Mouse (Mus musculus) kidney, embryonic 14.5 days (tissue): ENCODE data around the gene Lypd6b. TPM values are rescaled to one million over a fixed set of nuclear protein-coding genes. Genes with fewer than 3 reads are reported as not detected.

ENCODE experiments used
- ATAC-seq: fragments of 200-750 bp; cut with Nextera tagmentation; 2 replicates; pipeline ENCODE4 v1.8.0; 2017; ENCODE audit warnings: moderate number of reproducible peaks, mild to moderate bottlenecking, moderate TSS enrichment, moderate library complexity; ENCODE audit not compliant: low FRiP score, low TSS enrichment
- H3K27ac ChIP-seq: fragments of 300-500 bp; sonication (generic); 2 replicates; pipeline ENCODE4 v1.5.1; 2014; ENCODE audit warnings: low read depth, mild to moderate bottlenecking, low read length, moderate library complexity, mixed read lengths
- H3K27me3 ChIP-seq: fragments of 300-500 bp; sonication (generic); 2 replicates; pipeline ENCODE4 v1.6.1; 2014; ENCODE audit warnings: mild to moderate bottlenecking, low read length; ENCODE audit not compliant: control insufficient read depth, insufficient read depth
- H3K36me3 ChIP-seq: fragments of 300-500 bp; sonication (generic); 2 replicates; pipeline ENCODE4 v1.6.1; 2014; ENCODE audit warnings: low read length, mixed read lengths; ENCODE audit not compliant: control insufficient read depth, insufficient read depth
- H3K4me1 ChIP-seq: fragments of 300-500 bp; sonication (generic); 2 replicates; pipeline ENCODE4 v1.6.1; 2014; ENCODE audit warnings: low read length, mixed read lengths; ENCODE audit not compliant: control insufficient read depth, insufficient read depth
- H3K4me2 ChIP-seq: fragments of 300-500 bp; sonication (generic); replicated peaks from 2 replicates; pipeline ENCODE4 v1.6.1; 2014; ENCODE audit warnings: low read depth, mild to moderate bottlenecking, low read length
- H3K4me3 ChIP-seq: fragments of 300-500 bp; sonication (generic); 2 replicates; pipeline ENCODE4 v1.5.1; 2014; ENCODE audit warnings: mild to moderate bottlenecking, low read length
- H3K9ac ChIP-seq: fragments of 300-500 bp; sonication (generic); 2 replicates; pipeline ENCODE4 v1.6.1; 2014; ENCODE audit warnings: low read depth, mild to moderate bottlenecking, low read length, moderate library complexity
- H3K9me3 ChIP-seq: fragments of 300-500 bp; sonication (generic); 2 replicates; pipeline ENCODE4 v1.6.1; 2016; ENCODE audit warnings: low read length; ENCODE audit not compliant: control insufficient read depth
- WGBS: fragments of 180-500 bp; shearing (Covaris S2); extraction: QIAGEN DNeasy Blood & Tissue Kit; methylation state at CpG from one replicate; pipeline ENCODE4 v1.1.7; 2014; 5-methylcytosine and 5-hydroxymethylcytosine counted together
- polyA plus RNA-seq: library from polyadenylated mRNA; unstranded; fragments of >200 nt; fragmentation: Nextera tagmentation; extraction: Ambion mirVana; gene quantifications from 2 replicates; pipeline ENCODE4 v1.2.1, GENCODE M21; 2014

The Lypd6b gene
- polyA plus RNA-seq, 1 experiment from 2014 or later: 11.4 TPM

- H3K27me3 ChIP-seq: no peaks in the 10 kb centered on the region
- no peak overlapping the region for H3K9ac ChIP-seq
- no peaks in the 10 kb centered on the region for H3K36me3 ChIP-seq
- ATAC-seq: no peak
- 0 out of 2 replicates have a peak, but pooled peaks cover 19% of the 10 kb centered on the region for H3K4me1 ChIP-seq
- H3K4me2 ChIP-seq: no peak overlapping the region
- H3K9me3 ChIP-seq: no peaks in the 10 kb centered on the region
- WGBS: 17% methylated on average over 11 of the region's 11 CpGs
- H3K27ac ChIP-seq: no peak overlapping the region
- no peak overlapping the region for H3K4me3 ChIP-seq
Observed at GRCm38 (mm10) chr2:49811420-49811819, 23.9 kb downstream of the Lypd6b start.

DNA sequence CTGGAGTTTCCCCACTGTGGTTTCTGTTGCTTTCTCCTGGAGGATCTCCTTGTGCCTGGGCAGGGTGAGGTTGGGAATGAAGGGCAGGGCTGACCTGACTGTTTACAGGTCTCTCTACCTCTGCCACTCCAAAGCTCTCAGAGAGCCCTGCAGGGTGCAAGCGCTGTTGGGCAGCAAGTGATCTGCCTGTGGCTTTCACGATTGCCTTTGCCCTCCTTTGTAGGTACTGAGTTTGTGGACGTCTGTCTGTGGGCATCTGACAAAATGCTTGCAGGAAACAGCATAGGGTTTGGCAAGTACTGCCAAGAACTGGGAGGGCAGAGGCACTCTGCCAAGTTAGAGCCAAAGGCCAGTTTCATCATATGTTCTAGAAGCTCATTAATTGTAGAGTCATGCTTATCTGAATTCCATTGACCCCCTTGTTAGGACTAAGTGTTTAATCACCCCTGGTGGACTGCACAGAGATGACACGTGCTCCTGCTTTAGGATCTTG, 24.4 kb downstream of the Lypd6b start:
- Histone ChIP-seq H3K27me3 (no peaks in the 10 kb centered on the region), H3K4me1 (0 out of 2 replicates have a peak, but pooled peaks cover 19% of the 10 kb centered on the region), H3K9ac (no peak overlapping the region), H3K4me2 (no peak overlapping the region), H3K4me3 (no peak overlapping the region), H3K9me3 (no peaks in the 10 kb centered on the region), H3K27ac (no peak overlapping the region), H3K36me3 (no peaks in the 10 kb centered on the region)
- WGBS: 27% methylated on average over 4 of the region's 4 CpGs
- no peak for ATAC-seq

- Histone ChIP-seq H3K27me3 (no peaks in the 10 kb centered on the region), H3K4me1 (0 out of 2 replicates have a peak, but pooled peaks cover 19% of the 10 kb centered on the region), H3K4me2 (no peak overlapping the region), H3K27ac (no peak overlapping the region), H3K9ac (no peak overlapping the region), H3K36me3 (no peaks in the 10 kb centered on the region), H3K4me3 (no peak overlapping the region), H3K9me3 (no peaks in the 10 kb centered on the region)
- WGBS: 57% methylated on average over 4 of the region's 4 CpGs
- ATAC-seq: no peak
Observed at GRCm38 (mm10) chr2:49813151-49813550, 25.7 kb downstream of the Lypd6b start.

- WGBS: 57% methylated on average over 6 of the region's 6 CpGs
- Histone ChIP-seq H3K4me3 (no peak overlapping the region), H3K9ac (no peak overlapping the region), H3K4me2 (no peak overlapping the region), H3K36me3 (no peaks in the 10 kb centered on the region), H3K4me1 (0 out of 2 replicates have a peak, but pooled peaks cover 19% of the 10 kb centered on the region), H3K27me3 (no peaks in the 10 kb centered on the region), H3K27ac (no peak overlapping the region), H3K9me3 (no peaks in the 10 kb centered on the region)
- ATAC-seq: no peak; the same call in 1 of the 2 replicates
Observed at GRCm38 (mm10) chr2:49814011-49814410, 26.5 kb downstream of the Lypd6b start.

DNA sequence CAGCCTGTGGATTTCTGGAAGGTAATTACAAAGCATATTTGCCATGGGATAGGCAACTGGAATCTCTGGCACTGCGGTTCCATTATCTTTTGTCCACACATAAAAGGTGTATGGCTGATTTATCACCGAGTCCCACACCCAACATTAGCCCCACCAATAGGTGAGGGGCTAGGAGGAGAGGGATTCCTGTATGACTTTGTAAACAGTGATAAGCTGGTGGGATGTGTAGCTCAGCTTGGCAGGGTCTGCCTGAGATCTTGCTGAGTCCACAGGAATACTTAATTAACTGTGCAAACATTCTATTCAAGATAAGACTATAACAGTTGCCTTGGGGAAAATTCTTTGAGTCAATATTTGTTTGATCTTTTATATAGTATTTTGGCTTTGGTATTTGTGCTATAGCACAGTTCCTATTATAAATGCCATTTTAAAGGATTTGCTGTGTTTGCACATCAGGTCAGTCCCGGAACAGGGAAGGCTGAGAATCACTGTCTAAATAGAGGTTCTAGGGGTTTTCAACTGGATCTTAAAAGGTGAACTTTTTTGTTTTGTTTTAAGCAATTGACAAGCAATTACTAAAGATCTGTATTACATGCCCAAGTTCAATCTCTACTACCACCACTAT, 28.3 kb downstream of the Lypd6b start:
- no peaks in the 10 kb centered on the region for H3K9me3 ChIP-seq
- no peaks in the 10 kb centered on the region for H3K36me3 ChIP-seq
- no peak overlapping the region for H3K9ac ChIP-seq
- H3K4me3 ChIP-seq: no peak overlapping the region
- 0 out of 2 replicates have a peak, but pooled peaks cover 19% of the 10 kb centered on the region for H3K4me1 ChIP-seq
- no peaks in the 10 kb centered on the region for H3K27me3 ChIP-seq
- no peak overlapping the region for H3K27ac ChIP-seq
- H3K4me2 ChIP-seq: no peak overlapping the region
- no peak for ATAC-seq
- 69% methylated on average over 3 of the region's 3 CpGs for WGBS

GRCm38 (mm10) chr2:49816549-49816948, 29.1 kb downstream of the Lypd6b start:
- Histone ChIP-seq H3K27ac (no peak overlapping the region), H3K9ac (no peak overlapping the region), H3K4me1 (0 out of 2 replicates have a peak, but pooled peaks cover 18% of the 10 kb centered on the region), H3K4me3 (no peak overlapping the region), H3K9me3 (no peaks in the 10 kb centered on the region), H3K36me3 (no peaks in the 10 kb centered on the region), H3K27me3 (no peaks in the 10 kb centered on the region), H3K4me2 (no peak overlapping the region)
- ATAC-seq: no peak
- WGBS: 86% methylated on average over 5 of the region's 5 CpGs

DNA sequence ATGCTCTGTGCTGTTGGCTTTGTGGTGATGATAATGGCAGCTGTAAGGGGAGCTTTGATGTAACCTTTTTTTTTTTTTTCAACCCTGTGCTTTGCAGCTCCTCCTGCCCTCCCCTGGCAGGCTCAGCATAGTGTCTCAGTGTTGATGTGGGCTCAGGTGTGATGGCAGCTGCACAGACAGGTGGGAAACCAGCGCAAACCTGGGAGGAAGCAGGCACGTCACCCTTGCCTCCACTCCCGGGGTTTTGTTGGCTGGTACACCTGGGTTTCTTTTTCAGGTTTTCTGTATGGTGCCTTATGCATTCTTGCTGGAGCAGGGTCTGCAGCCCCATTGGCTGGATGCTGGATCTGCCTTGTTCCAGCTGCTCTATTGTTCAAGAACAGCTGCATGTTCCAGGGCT, 29.7 kb downstream of the Lypd6b start:
- no peak overlapping the region for H3K4me3 ChIP-seq
- H3K4me1 ChIP-seq: 0 out of 2 replicates have a peak, but pooled peaks cover 12% of the 10 kb centered on the region
- no peak overlapping the region for H3K27ac ChIP-seq
- H3K9ac ChIP-seq: no peak overlapping the region
- 92% methylated on average over 3 of the region's 3 CpGs for WGBS
- H3K36me3 ChIP-seq: no peaks in the 10 kb centered on the region
- H3K27me3 ChIP-seq: no peaks in the 10 kb centered on the region
- no peak overlapping the region for H3K4me2 ChIP-seq
- no peak for ATAC-seq
- no peaks in the 10 kb centered on the region for H3K9me3 ChIP-seq

DNA sequence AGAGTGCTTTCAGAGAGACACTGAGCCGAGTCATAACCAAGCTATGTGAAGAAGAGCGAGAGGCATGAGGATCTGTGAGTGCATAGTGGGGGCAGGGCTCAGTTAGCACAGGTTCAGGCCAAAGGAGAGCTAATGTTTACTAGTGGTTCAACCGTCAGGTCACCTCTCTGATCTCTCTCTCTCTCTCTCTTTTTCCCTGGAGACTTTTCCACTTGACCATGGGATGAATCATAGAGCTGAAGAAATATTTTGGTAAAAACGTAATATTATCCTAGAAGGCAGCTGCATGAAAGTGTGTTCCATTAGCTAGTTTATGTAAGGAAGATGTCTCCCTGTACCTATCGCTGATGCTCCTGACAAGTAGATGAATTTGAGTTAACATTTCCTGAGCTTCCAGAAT, 30.6 kb downstream of the Lypd6b start:
- 79% methylated on average over 5 of the region's 5 CpGs for WGBS
- Histone ChIP-seq H3K4me3 (no peak overlapping the region), H3K27me3 (no peaks in the 10 kb centered on the region), H3K27ac (no peak overlapping the region), H3K4me2 (no peak overlapping the region), H3K9me3 (no peaks in the 10 kb centered on the region), H3K9ac (no peak overlapping the region), H3K36me3 (no peaks in the 10 kb centered on the region), H3K4me1 (0 out of 2 replicates have a peak, but pooled peaks cover 11% of the 10 kb centered on the region)
- ATAC-seq: no peak

- H3K27me3 ChIP-seq: no peaks in the 10 kb centered on the region
- no peaks in the 10 kb centered on the region for H3K9me3 ChIP-seq
- H3K9ac ChIP-seq: no peak overlapping the region
- H3K4me1 ChIP-seq: 0 out of 2 replicates have a peak, but pooled peaks cover 7% of the 10 kb centered on the region
- H3K4me2 ChIP-seq: no peak overlapping the region
- 84% methylated on average over 1 of the region's 1 CpGs for WGBS
- no peak overlapping the region for H3K4me3 ChIP-seq
- no peak for ATAC-seq
- no peaks in the 10 kb centered on the region for H3K36me3 ChIP-seq
- no peak overlapping the region for H3K27ac ChIP-seq
Observed at GRCm38 (mm10) chr2:49822312-49822711, 34.8 kb downstream of the Lypd6b start.
